Mouse (Mus musculus): ENCODE results near the gene Donson. TPM values are rescaled to one million over a fixed set of nuclear protein-coding genes. Genes with fewer than 3 reads are reported as not detected.

Gene Donson
- polyA plus RNA-seq, 1 experiment from 2014 or later, result 15.3 TPM

GRCm38 (mm10) chr16:91674500-91674899 lies 14.1 kb downstream of the Donson start:
- no peak overlapping the region for H3K4me2 ChIP-seq (ENCODE audit: low read length)
- 84% methylated on average over 4 of the region's 4 CpGs for WGBS
- H3K9ac ChIP-seq (ENCODE audit: low read length), result no peak overlapping the region
- H3K4me1 ChIP-seq (ENCODE audit: control insufficient read depth, insufficient read depth, low read length), result no peaks in the 10 kb centered on the region
- peaks cover 90% of the 10 kb centered on the region for H3K36me3 ChIP-seq (ENCODE audit: control insufficient read depth, insufficient read depth, low read length)
- H3K4me3 ChIP-seq (ENCODE audit: low read depth, low read length), result no peak overlapping the region
- DNase-seq (ENCODE audit: low spot score), result no peak
- H3K27ac ChIP-seq (ENCODE audit: low read depth, low read length), result no peak overlapping the region
- no peaks in the 10 kb centered on the region for H3K9me3 ChIP-seq (replicated peaks; ENCODE audit: control insufficient read depth, low read length)
- no peaks in the 10 kb centered on the region for H3K27me3 ChIP-seq (replicated peaks; ENCODE audit: control insufficient read depth, insufficient read depth, low read length)
- ATAC-seq, result no peak

- peaks cover 88% of the 10 kb centered on the region for H3K36me3 ChIP-seq (ENCODE audit: control insufficient read depth, insufficient read depth, low read length)
- H3K9ac ChIP-seq (ENCODE audit: low read length), result no peak overlapping the region
- DNase-seq (ENCODE audit: low spot score) (no peak), ATAC-seq (no peak)
- 0 out of 2 replicates have a peak, but pooled peaks cover 2% of the 10 kb centered on the region for H3K4me1 ChIP-seq (ENCODE audit: control insufficient read depth, insufficient read depth, low read length)
- H3K27me3 ChIP-seq (replicated peaks; ENCODE audit: control insufficient read depth, insufficient read depth, low read length), result no peaks in the 10 kb centered on the region
- no peak overlapping the region for H3K4me3 ChIP-seq (ENCODE audit: low read depth, low read length)
- H3K27ac ChIP-seq (ENCODE audit: low read depth, low read length), result no peak overlapping the region
- H3K9me3 ChIP-seq (replicated peaks; ENCODE audit: control insufficient read depth, low read length), result no peaks in the 10 kb centered on the region
- H3K4me2 ChIP-seq (ENCODE audit: low read length), result no peak overlapping the region
- 97% methylated on average over 3 of the region's 3 CpGs for WGBS
Measured at GRCm38 (mm10) chr16:91663795-91664194, 24.8 kb downstream of the Donson start.

- 93% methylated on average over 16 of the region's 16 CpGs for WGBS
Measured at GRCm38 (mm10) chr16:91662336-91662735, 26.2 kb downstream of the Donson start.

GRCm38 (mm10) chr16:91661397-91661796 lies 27.2 kb downstream of the Donson start:
- Histone ChIP-seq H3K9me3 (replicated peaks; ENCODE audit: control insufficient read depth, low read length) (no peaks in the 10 kb centered on the region), H3K4me2 (ENCODE audit: low read length) (no peak overlapping the region), H3K9ac (ENCODE audit: low read length) (no peak overlapping the region), H3K4me1 (ENCODE audit: control insufficient read depth, insufficient read depth, low read length) (0 out of 2 replicates have a peak, but pooled peaks cover 2% of the 10 kb centered on the region), H3K27me3 (replicated peaks; ENCODE audit: control insufficient read depth, insufficient read depth, low read length) (no peaks in the 10 kb centered on the region), H3K36me3 (ENCODE audit: control insufficient read depth, insufficient read depth, low read length) (peaks cover 92% of the 10 kb centered on the region), H3K27ac (ENCODE audit: low read depth, low read length) (no peak overlapping the region), H3K4me3 (ENCODE audit: low read depth, low read length) (no peak overlapping the region)
- no peak for ATAC-seq
- DNase-seq (ENCODE audit: low spot score), result no peak
- 22% methylated on average over 1 of the region's 1 CpGs for WGBS

More at GRCm38 (mm10) chr16:91662336-91662735, 26.2 kb downstream of the Donson start:
- Histone ChIP-seq H3K9ac (ENCODE audit: low read length) (no peak overlapping the region), H3K27ac (ENCODE audit: low read depth, low read length) (no peak overlapping the region), H3K4me1 (ENCODE audit: control insufficient read depth, insufficient read depth, low read length) (0 out of 2 replicates have a peak, but pooled peaks cover 2% of the 10 kb centered on the region), H3K4me3 (ENCODE audit: low read depth, low read length) (no peak overlapping the region), H3K4me2 (ENCODE audit: low read length) (no peak overlapping the region), H3K9me3 (replicated peaks; ENCODE audit: control insufficient read depth, low read length) (no peaks in the 10 kb centered on the region), H3K36me3 (ENCODE audit: control insufficient read depth, insufficient read depth, low read length) (peaks cover 92% of the 10 kb centered on the region), H3K27me3 (replicated peaks; ENCODE audit: control insufficient read depth, insufficient read depth, low read length) (no peaks in the 10 kb centered on the region)
- DNase-seq (ENCODE audit: low spot score) (no peak), ATAC-seq (no peak)

- no peak for DNase-seq (ENCODE audit: low spot score)
- Histone ChIP-seq H3K27ac (ENCODE audit: low read depth, low read length) (no peak overlapping the region), H3K27me3 (replicated peaks; ENCODE audit: control insufficient read depth, insufficient read depth, low read length) (no peaks in the 10 kb centered on the region), H3K9ac (ENCODE audit: low read length) (no peak overlapping the region), H3K9me3 (replicated peaks; ENCODE audit: control insufficient read depth, low read length) (no peaks in the 10 kb centered on the region), H3K4me1 (ENCODE audit: control insufficient read depth, insufficient read depth, low read length) (0 out of 2 replicates have a peak, but pooled peaks cover 2% of the 10 kb centered on the region), H3K4me2 (ENCODE audit: low read length) (no peak overlapping the region), H3K36me3 (ENCODE audit: control insufficient read depth, insufficient read depth, low read length) (peaks cover 92% of the 10 kb centered on the region), H3K4me3 (ENCODE audit: low read depth, low read length) (no peak overlapping the region)
- no peak for ATAC-seq
- 98% methylated on average over 20 of the region's 20 CpGs for WGBS
Measured at GRCm38 (mm10) chr16:91659798-91660197, 28.8 kb downstream of the Donson start.

- DNase-seq (ENCODE audit: low spot score) (no peak), ATAC-seq (no peak)
- 96% methylated on average over 5 of the region's 5 CpGs for WGBS
- Histone ChIP-seq H3K27ac (ENCODE audit: low read depth, low read length) (no peak overlapping the region), H3K27me3 (replicated peaks; ENCODE audit: control insufficient read depth, insufficient read depth, low read length) (no peaks in the 10 kb centered on the region), H3K4me1 (ENCODE audit: control insufficient read depth, insufficient read depth, low read length) (0 out of 2 replicates have a peak, but pooled peaks cover 2% of the 10 kb centered on the region), H3K4me3 (ENCODE audit: low read depth, low read length) (no peak overlapping the region), H3K9ac (ENCODE audit: low read length) (no peak overlapping the region), H3K36me3 (ENCODE audit: control insufficient read depth, insufficient read depth, low read length) (peaks cover 94% of the 10 kb centered on the region), H3K4me2 (ENCODE audit: low read length) (no peak overlapping the region), H3K9me3 (replicated peaks; ENCODE audit: control insufficient read depth, low read length) (no peaks in the 10 kb centered on the region)
Measured at GRCm38 (mm10) chr16:91658471-91658870, 30.1 kb downstream of the Donson start.

GRCm38 (mm10) chr16:91657285-91657684 lies 31.3 kb downstream of the Donson start:
- DNase-seq (ENCODE audit: low spot score) (no peak), ATAC-seq (peak; percentile 26; the same call in 1 of the 2 replicates)
- H3K36me3 ChIP-seq (ENCODE audit: control insufficient read depth, insufficient read depth, low read length), result peaks cover 91% of the 10 kb centered on the region
- no peak overlapping the region for H3K4me2 ChIP-seq (ENCODE audit: low read length)
- no peak overlapping the region for H3K9ac ChIP-seq (ENCODE audit: low read length)
- 98% methylated on average over 17 of the region's 17 CpGs for WGBS
- H3K27ac ChIP-seq (ENCODE audit: low read depth, low read length), result no peak overlapping the region
- H3K4me3 ChIP-seq (ENCODE audit: low read depth, low read length), result no peak overlapping the region
- H3K4me1 ChIP-seq (ENCODE audit: control insufficient read depth, insufficient read depth, low read length), result 0 out of 2 replicates have a peak, but pooled peaks cover 2% of the 10 kb centered on the region
- no peaks in the 10 kb centered on the region for H3K27me3 ChIP-seq (replicated peaks; ENCODE audit: control insufficient read depth, insufficient read depth, low read length)
- H3K9me3 ChIP-seq (replicated peaks; ENCODE audit: control insufficient read depth, low read length), result no peaks in the 10 kb centered on the region

- ATAC-seq (no peak), DNase-seq (ENCODE audit: low spot score) (no peak)
Measured at GRCm38 (mm10) chr16:91655285-91655684, 33.3 kb downstream of the Donson start.

GRCm38 (mm10) chr16:91652191-91652590 lies 36.4 kb downstream of the Donson start:
- DNase-seq (ENCODE audit: low spot score), result no peak
- WGBS, result 96% methylated on average over 3 of the region's 3 CpGs
- H3K36me3 ChIP-seq (ENCODE audit: control insufficient read depth, insufficient read depth, low read length), result peaks cover 50% of the 10 kb centered on the region
- H3K4me3 ChIP-seq (ENCODE audit: low read depth, low read length), result no peak overlapping the region
- H3K27me3 ChIP-seq (replicated peaks; ENCODE audit: control insufficient read depth, insufficient read depth, low read length), result no peaks in the 10 kb centered on the region
- no peak overlapping the region for H3K9ac ChIP-seq (ENCODE audit: low read length)
- no peak for ATAC-seq
- no peaks in the 10 kb centered on the region for H3K9me3 ChIP-seq (replicated peaks; ENCODE audit: control insufficient read depth, low read length)
- no peak overlapping the region for H3K27ac ChIP-seq (ENCODE audit: low read depth, low read length)
- H3K4me1 ChIP-seq (ENCODE audit: control insufficient read depth, insufficient read depth, low read length), result peaks cover 4% of the 10 kb centered on the region
- H3K4me2 ChIP-seq (ENCODE audit: low read length), result no peak overlapping the region

More at GRCm38 (mm10) chr16:91655285-91655684, 33.3 kb downstream of the Donson start:
- no peaks in the 10 kb centered on the region for H3K9me3 ChIP-seq (replicated peaks; ENCODE audit: control insufficient read depth, low read length)
- H3K36me3 ChIP-seq (ENCODE audit: control insufficient read depth, insufficient read depth, low read length), result peaks cover 81% of the 10 kb centered on the region
- no peaks in the 10 kb centered on the region for H3K27me3 ChIP-seq (replicated peaks; ENCODE audit: control insufficient read depth, insufficient read depth, low read length)
- H3K27ac ChIP-seq (ENCODE audit: low read depth, low read length), result no peak overlapping the region
- H3K4me3 ChIP-seq (ENCODE audit: low read depth, low read length), result no peak overlapping the region
- 97% methylated on average over 9 of the region's 9 CpGs for WGBS
- no peak overlapping the region for H3K4me2 ChIP-seq (ENCODE audit: low read length)
- H3K9ac ChIP-seq (ENCODE audit: low read length), result no peak overlapping the region
- no peaks in the 10 kb centered on the region for H3K4me1 ChIP-seq (ENCODE audit: control insufficient read depth, insufficient read depth, low read length)
